Mouse (Mus musculus): ENCODE data around the gene Olfr393. TPM values are rescaled to one million over a fixed set of nuclear protein-coding genes. Genes with fewer than 3 reads are reported as not detected.

The Olfr393 gene
- not detected for polyA plus RNA-seq (2017; shearing (Covaris generic))

DNA sequence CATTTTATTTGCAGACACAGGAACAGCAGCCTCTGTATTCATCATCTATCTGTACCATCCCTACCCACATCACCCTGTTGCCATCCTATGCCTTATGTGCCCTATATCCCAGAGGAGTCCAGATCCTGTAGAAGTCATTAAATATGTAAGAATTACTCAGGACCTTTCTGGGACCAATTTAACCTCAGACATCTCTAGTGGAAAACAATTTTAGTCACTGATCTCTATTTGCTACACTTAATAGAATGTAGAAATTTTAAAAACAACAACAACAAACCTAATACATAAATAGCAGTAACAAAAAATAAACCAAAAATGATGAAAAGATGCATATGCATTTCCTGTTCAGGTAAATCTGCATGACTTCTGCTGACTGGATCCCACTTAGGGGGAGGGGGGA is at the start of gene Olfr393:
TSS of gene Olfr393 (minus strand) at position 101 of the 400 bp plus-strand sequence.

GRCm38 (mm10) chr11:73890671-73891070 is 39.4 kb upstream of the Olfr393 start, which contains the start of gene Olfr394:
Gene Olfr394, minus strand, starts transcription at chr11:73890771.

GRCm38 (mm10) chr11:73816949-73817348 is 34.3 kb downstream of the Olfr393 start, which contains the start of gene Olfr392:
Gene Olfr392, minus strand, starts transcription at chr11:73817049.

DNA sequence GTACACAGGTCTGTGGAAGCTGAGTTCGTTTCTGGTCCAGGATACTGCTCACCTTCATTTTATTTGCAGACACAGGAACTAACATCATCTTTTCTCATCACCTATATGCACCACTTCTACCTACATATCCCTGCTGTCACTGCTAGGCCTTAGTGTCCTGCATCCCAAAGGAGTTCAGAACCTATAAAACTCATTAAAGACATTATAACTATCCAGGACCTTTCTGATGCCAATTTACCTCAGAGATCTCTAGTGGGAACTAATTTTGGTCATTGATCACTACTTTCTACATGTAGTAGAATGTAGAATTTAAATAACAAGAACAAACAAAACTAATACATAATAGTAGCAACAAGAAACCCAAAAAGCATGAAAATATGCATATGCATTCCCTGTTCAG is 48.3 kb downstream of the Olfr393 start, which contains the start of gene Olfr391-ps:
TSS of gene Olfr391-ps (minus strand) at position 101 of the 400 bp plus-strand sequence.

Other genes starting within 250 kb of the Olfr393 start
- gene Zfp735, start 162.7 kb downstream of the Olfr393 start, polyA plus RNA-seq (2017; shearing (Covaris generic)): not detected
- gene Olfr389, start 70.7 kb downstream of the Olfr393 start, polyA plus RNA-seq (2017; shearing (Covaris generic)): not detected
- gene Olfr390, start 68.5 kb downstream of the Olfr393 start, polyA plus RNA-seq (2017; shearing (Covaris generic)): not detected
- gene Olfr391-ps, start 48.4 kb downstream of the Olfr393 start, polyA plus RNA-seq (2017; shearing (Covaris generic)): not detected
- not detected for gene Olfr392, start 34.4 kb downstream of the Olfr393 start, polyA plus RNA-seq (2017; shearing (Covaris generic))
- not detected for gene Olfr394, start 39.3 kb upstream of the Olfr393 start, polyA plus RNA-seq (2017; shearing (Covaris generic))
- not detected for gene Olfr395, start 57.8 kb upstream of the Olfr393 start, polyA plus RNA-seq (2017; shearing (Covaris generic))
- not detected for gene Olfr23, start 85.2 kb upstream of the Olfr393 start, polyA plus RNA-seq (2017; shearing (Covaris generic))
- not detected for gene Olfr397, start 109.4 kb upstream of the Olfr393 start, polyA plus RNA-seq (2017; shearing (Covaris generic))
- gene Olfr398, start 139.0 kb upstream of the Olfr393 start, polyA plus RNA-seq (2017; shearing (Covaris generic)): not detected
- gene Olfr139, start 205.1 kb upstream of the Olfr393 start, polyA plus RNA-seq (2017; shearing (Covaris generic)): not detected
- gene Olfr399, start 205.2 kb upstream of the Olfr393 start, polyA plus RNA-seq (2017; shearing (Covaris generic)): not detected
- not detected for gene Zfp616, start 218.5 kb upstream of the Olfr393 start, polyA plus RNA-seq (2017; shearing (Covaris generic))